Mouse (Mus musculus) frontal cortex, adult (tissue): ENCODE data around the gene Gm42421.

ENCODE experiments used
- ATAC-seq: cut with Nextera tagmentation; 2 replicates; pipeline ENCODE4 v1.9.2; 2017; ENCODE audit warnings: mild to moderate bottlenecking, moderate library complexity, mixed read lengths; ENCODE audit not compliant: low TSS enrichment

Gene Gm42421

DNA sequence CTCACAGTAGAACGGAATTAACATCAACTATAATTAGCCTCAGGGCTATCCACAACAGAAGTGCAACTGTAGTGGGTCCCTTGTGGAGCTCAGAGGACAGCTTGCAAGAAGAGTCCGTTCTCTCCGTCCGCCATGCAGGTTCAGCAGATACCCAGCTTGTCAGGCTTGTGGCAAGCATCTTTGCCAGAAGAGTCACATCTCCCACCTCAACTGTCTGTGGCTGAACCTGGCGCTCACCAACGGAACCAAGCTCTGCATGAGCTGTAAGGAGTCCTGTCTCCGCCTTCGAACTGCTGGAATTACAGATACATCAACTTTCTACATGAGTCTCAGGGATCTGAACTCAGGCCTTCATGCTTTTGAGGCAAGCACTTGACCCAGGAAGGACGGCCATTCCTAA lies 8.2 kb downstream of the Gm42421 start:
- ATAC-seq, result no peak

DNA sequence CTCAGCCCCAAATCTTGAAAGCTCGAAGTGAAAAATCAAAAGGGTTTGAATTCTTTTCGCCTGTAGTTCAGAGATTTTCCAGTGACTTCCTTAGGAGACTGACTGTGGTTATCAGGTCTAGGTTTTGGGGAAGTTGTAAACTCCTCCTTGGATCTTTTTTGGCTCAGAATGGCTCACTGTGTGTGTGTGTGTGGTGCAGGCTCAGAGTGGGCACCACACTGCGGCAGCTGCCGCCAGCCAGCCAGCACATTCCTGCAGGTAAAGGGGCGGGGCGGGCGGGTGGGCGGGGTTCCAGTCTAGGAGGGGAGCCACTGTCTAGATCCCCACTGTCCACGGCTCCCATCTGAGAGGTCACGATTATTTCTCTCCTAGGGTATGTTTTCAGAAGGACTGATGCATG lies 13.6 kb downstream of the Gm42421 start:
- ATAC-seq, result peak; percentile 39; the same call in 1 of the 2 replicates

DNA sequence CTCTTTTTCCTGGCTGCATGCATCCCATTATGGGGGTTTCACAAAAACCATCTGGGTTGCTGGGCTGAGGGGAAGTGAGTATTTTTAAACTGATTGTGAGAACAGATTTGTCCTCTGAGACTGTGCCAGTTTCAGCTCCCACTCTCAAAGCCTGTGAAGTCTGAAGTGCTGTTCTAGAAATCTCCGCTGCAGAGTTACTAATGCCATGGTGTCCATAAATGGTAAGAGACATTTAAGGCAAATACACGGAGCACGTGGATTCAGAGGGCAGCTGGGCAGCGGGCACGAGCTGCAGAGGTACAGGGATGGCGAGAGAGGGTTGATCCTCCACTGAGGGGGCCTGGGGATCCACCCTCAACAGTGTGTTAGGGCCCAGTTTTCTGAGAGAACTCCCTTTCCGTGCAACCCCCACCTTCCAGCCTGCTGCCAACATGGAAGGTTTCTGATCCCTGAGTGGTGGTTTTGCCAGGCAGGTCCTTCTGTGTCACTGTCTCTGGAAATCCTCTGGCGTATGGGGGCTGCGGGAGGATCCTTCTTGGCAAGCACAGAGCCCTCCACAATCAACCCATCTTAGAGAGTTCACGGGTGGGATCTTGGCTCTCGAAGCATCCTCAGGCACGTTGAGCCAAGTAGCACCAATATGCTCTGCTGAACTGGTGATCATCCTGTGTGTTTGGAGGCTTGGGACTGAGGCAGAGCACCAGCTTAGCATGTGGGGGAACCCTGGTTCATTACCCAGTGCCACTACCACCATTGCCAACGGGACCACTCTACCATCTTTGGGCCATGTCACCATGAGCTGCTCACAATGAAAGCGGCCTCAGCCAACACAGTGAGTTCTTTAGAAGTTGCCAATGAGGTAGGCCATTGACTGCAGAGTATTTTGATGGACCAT lies 15.5 kb downstream of the Gm42421 start:
- peak; percentile 90 for ATAC-seq

DNA sequence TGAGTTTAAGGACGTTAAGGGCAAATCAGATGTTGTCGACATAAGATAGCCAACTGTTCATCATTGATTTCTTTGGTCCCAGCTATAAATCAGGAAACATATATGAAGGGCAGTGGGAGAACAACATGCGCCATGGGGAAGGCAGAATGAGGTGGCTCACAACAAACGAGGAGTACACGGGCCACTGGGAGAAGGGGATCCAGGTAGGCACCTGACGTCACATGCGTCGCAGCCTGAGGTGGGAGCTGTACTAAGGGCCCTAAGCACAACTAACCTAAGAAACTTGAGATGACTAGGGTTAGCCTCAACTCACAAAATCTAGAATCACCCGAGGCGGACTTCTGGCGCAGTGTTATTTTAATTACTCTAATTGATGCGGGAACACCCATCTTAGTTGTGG lies 20.4 kb downstream of the Gm42421 start:
- ATAC-seq, result no peak

DNA sequence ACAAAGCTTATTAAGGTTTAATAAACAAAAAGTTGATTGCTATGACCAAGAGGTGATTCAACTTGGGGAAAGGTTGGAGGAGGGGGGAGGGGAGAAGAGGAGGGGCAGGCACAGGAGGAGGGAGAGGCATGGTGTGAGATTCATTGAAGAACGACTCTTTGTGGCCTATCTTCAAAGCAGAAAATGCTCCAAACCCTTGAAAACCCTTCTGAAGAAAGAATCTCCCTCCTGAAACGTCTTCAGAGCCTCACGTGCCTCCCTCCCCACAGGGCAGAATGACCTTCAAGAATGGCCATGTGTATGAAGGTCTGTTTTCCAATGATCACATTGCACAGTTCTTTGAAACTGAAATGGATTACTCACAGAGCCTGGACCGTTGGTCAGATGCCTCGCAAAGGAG lies 22.0 kb downstream of the Gm42421 start:
- no peak for ATAC-seq

DNA sequence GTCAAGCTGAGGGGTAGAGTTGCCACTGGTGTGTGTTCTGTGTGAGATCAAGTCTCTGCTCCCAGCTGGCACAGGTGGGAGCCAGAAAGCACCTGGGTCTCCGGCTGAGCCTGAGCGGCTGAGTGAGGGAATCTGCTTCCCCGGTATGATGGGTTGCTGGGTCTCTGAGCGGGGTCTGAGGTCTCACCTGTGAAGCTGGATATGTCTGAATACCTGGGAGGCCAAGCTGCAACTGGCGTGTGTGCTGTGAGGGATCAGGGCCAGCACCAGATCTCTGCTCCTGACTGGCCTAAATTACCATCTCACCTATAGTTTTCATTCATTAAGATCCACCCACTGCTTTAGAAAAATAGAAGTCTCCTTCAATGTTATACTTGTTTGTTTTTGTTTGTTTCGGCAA lies 29.1 kb downstream of the Gm42421 start:
- no peak for ATAC-seq

DNA sequence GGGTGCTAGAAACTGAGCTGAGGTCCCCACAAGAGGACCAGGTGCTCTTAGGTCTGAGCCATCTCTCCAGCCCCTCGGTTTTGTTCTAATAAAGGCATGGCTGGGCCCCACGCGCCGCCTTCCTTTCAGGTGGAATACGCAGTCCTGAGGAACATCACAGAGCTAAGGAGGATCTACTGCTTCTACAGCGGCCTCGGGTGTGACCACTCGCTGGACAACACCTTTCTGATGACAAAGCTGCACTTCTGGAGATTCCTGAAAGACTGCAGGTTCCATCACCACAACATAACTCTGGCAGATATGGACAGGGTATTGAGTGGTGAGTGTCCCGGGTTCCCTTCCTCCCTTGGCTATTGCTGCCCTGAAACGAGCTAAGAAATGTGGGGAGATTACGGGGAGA lies 31.6 kb downstream of the Gm42421 start:
- no peak for ATAC-seq

DNA sequence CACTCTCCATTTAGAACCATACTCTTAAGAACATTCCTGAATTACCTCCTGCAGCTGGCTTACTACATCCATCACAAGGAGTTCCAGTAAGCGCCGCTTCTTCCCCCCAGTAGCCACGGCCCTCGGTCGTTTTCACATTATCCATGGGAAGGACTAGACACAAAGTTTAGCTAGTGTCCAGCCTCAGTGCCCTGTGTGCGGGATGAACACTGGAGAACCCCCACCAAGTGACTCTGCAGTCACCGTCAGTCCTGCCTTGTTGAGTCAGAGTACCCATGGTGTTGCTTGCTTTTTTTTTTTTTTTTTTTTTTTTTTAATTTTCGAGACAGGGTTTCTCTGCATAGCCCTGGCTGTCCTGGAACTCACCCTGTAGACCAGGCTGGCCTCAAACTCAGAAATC lies 33.2 kb downstream of the Gm42421 start:
- ATAC-seq, result no peak

DNA sequence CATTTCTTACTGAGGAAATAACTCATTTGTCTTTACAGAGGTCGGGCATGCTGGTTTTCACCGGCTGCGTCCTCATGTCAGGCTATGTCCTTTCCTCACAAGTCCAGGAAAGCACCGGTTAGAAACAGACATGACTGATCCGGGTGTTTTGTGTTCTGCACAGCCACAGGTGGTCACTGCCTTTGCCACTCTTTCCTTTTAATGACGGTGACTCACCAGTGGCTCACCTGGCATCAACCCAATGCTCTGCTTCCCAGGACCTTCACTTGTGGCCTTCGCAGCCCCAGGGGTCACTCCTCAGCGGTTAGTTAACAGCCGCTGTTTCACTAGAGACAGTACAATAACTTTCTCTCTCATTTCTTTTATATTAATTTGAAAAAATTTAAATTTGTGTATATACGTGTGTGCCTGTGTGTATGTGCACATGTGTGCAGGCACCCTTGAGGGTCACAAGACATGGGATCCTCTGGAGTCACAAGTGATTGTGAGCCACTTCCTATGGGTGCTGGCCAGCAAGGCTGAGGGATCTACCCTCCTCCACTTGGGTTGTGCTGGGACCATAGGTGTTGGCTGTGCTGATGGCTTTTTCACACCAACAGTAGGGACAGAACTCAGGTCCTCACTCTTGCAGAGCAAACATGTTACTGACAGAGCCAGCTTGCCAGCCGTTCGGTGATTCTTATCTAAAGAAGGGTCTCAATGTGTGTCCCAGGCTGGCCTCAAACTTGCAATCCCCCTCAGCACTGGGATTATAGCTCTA lies 37.8 kb downstream of the Gm42421 start:
- ATAC-seq, result no peak

DNA sequence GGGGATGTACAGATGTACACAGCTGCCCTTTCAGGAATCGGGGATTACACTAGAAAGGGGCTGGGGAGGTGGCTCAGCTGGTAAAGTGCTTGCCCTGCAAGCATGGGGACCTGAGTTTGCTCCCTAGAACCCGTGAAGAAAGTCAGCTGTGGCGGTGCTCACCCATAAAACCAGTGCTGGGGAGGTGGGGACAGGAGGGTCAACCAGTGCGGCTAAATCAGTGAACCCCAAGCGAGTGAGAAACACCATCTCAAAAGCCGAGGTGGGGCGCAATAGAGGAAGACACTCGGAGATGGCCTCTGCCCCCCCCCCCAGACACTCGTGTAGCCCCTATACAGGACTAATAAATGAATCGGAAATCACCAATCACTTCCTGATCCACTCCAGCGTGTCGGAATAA lies 38.7 kb downstream of the Gm42421 start:
- ATAC-seq, result no peak

DNA sequence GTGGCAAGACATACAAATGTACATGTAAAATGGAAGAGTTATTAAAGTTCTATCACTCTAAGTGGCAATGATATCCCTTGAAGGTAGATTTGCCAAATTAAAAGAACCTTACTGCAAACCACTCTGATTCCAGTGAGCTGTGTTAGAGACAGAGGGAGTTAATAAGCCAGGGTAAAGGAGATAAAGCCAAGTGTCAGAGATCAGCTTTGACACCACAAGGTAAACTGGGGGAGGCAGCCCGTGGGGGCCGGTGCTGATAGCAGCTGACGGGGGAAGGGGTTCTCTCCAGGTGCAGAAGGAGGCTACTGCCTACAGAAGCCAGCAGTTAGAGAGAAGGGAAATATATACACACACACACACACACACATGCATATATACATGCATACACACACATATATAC lies 44.7 kb downstream of the Gm42421 start:
- no peak for ATAC-seq

DNA sequence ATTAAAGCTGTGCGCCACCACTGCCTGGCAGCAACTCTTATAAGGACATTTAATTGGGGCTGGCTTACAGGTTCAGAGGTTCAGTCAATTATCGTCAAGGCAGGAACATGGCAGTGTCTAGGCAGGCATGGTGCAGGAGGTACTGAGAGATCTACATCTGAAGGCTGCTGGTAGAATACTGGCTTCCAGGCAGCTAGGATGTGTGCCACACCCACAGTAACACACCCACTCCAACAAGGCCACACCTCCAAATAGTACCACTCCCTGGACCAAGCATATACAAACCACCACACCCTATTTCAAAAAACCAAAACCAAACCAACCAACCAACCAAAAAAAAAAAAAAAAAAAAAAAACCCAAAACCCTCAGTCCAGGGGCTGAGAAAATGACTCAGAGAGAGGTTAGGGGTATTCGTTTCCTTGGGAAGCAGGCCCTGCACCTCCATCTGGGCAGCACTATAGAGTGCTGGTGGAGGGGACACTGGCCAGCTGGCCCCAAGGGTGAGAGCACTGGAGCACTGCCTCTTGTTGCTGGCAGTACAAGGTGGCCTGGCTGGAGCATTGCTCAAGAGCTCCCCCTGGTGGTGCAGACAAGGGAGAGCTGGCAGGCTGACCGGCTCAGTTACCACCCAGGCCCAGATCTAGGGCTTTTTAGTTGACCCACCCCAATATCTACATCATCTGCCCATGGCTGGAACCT lies 47.1 kb downstream of the Gm42421 start:
- ATAC-seq, result peak; percentile 86

DNA sequence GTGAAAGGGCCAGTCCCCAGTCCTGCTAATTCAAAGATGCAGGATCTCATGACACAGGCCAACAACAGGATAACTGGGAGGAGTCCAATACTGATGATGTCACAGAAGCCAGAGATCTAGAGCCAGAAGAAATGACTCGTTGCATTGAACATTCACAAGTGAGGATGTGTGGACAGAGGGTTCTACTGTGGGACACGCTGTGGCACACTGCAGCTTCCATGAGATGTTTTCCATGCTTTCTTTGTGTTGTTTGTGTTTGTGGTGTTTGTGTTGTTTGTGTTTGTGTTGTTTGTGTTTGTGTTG lies 47.6 kb downstream of the Gm42421 start:
- ATAC-seq, result peak; percentile 56

DNA sequence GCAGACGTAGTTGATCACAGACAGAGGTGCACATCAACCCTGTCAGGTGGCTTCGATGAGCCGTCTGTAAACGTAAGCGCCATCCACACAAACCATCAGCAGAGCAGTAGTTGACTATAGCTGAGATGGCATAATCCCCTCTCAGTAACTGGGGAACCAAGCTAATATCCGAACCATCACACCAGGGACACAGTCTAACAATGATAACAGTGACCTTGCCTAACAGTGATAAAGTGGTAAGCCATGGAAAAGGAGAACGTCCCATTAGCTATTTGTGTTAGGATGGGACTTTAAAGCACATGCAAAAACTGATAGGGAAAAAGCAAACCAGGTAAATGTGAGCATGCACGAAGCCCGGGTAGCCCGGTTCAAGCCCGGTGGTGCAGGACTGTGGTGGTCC lies 48.3 kb downstream of the Gm42421 start:
- no peak for ATAC-seq

DNA sequence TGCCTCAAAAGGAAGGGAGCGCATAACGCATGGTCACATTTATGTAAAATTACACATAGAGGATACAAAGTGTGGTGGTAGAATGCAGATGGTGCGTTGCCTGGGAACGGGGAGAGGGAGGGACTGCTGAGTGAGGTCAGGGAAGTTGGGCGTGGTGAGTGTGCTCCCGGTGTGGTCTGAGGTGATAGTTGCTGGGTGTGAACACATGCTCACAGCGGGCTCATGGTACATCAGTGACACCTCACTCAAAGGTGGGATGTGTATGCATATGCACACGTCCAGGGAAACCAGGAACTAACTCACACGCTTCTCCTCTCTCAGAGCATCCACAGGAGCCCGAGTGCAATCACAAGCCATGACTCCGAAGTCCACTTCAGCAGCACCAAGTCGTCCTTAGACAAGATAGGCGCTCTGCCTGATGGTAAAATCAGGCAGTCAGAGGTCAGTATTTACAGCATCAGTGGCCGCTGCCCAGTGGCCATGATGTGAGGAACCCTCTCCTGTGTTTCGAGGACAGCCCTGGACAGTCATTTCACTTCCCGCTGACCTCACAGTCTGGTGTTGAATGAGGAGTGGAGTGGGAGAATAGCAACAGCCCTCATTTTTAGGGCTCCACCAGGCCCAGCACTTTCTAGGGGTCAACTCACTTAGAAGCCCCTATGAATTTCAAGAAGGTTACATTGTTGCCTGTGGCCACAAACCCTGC lies 48.9 kb downstream of the Gm42421 start:
- ATAC-seq, result no peak

DNA sequence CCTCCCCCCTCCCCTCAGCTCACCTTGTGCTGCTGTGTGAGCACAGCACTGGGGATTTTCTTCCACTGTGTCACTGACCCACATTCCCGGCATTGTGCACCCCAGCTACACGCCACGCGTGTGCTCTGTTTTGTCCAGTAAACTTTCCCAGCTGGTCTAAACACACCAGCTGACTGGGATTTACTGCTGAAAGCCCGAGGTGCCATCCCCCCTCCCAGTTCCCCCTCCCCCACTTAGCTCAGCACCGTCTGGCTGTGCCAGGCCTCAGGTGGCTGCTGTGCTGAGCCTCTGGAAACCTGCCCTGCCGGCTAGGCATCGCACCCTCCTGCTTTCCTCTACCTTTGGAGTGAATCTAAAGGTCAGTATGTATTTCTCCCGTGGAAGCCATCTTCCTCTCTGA lies 52.9 kb downstream of the Gm42421 start:
- ATAC-seq, result no peak

DNA sequence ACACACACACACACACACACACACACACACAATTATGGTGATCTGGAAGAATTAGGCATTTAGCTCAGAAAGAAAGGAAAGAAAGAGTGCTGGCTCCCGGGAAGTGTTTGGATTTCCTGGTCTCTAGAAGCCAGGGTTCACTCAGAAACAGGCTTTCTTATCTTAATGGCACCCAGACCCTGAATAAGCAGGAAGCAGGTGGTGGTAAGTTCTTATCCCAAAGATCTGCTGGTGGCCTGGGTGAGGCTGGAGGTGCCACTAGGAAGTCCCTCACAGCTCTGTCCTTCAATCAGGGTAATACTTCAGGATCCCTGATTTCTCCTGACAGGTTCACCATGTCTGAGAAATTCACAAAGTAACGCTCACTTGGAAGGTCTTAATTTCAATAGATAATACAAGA lies 54.4 kb downstream of the Gm42421 start:
- no peak for ATAC-seq

DNA sequence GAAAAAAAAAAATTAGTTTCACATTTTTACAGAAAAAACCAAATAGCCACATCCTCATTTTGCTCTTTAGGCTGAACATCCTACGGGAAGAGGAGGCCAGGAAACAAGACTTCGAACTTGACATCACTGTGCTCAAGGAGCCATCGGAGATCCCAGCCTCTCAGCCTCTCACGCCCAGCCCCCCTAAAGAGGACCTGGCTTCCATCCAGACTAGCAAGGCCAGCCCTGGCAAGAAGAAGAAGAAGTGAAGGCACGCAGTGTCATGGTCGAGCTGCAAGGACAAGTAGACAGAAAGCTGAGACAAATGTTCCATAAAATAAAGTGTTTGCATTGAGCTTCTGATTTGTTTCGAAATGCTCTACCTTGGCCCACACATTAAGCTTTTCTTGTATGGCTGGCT lies 57.4 kb downstream of the Gm42421 start:
- ATAC-seq, result no peak
